In genomic region chr10:18009744-18010143, GRCm38 (mm10) we compare ENCODE assay signal across 23 mouse cellular contexts. TPM values are rescaled to one million over a fixed set of nuclear protein-coding genes. Genes with fewer than 3 reads are reported as not detected.
A peak's percentile ranks its signal among the peaks of the same experiment; 100 is the strongest.
DNase-seq lines count a peak whose midpoint lies in the region; ATAC-seq lines count a peak whose summit lies in the region.
"Had no signal": no experiment of that assay in that cellular context is flagged by ENCODE, and none has a peak within 500 bp of the region (broad histone marks: within the 10 kb centered on the region; RNA-seq: fewer than 3 reads in every experiment).

No protein-coding gene starts in this region.

- WGBS in hindbrain, embryonic 14.5 days, result 96% methylated on average over 1 of the region's 1 CpGs

- H3K4me2 ChIP-seq in hindbrain, embryonic 14.5 days (replicated peaks), result no peak overlapping the region
- H3K4me2 ChIP-seq: embryonic facial prominence, embryonic 13.5 days; embryonic facial prominence, embryonic 15.5 days; forebrain, embryonic 12.5 days had no signal

- no peaks in the 10 kb centered on the region for H3K4me1 ChIP-seq in hindbrain, embryonic 14.5 days (replicated peaks; ENCODE audit: control insufficient read depth, insufficient read depth, low read length)
- H3K4me1 ChIP-seq: embryonic facial prominence, embryonic 13.5 days; embryonic facial prominence, embryonic 15.5 days; forebrain, embryonic 12.5 days had no signal

- H3K9me3 ChIP-seq in hindbrain, embryonic 14.5 days (ENCODE audit: control insufficient read depth, low read length), result no peaks in the 10 kb centered on the region
- H3K9me3 ChIP-seq: embryonic facial prominence, embryonic 13.5 days; embryonic facial prominence, embryonic 15.5 days; forebrain, embryonic 10.5 days; forebrain, embryonic 12.5 days had no signal

- peak; percentile 51 for ATAC-seq in CD4-positive, CD25-positive, alpha-beta regulatory T cell, adult 4 months
- ATAC-seq in megakaryocyte, adult 5-6 weeks (ENCODE audit: poor library complexity, severe bottlenecking), result peak; percentile 68
- no peak for ATAC-seq in hindbrain, embryonic 14.5 days (ENCODE audit: low FRiP score)
- ATAC-seq: forebrain, embryonic 14.5 days; forebrain, embryonic 16.5 days had no signal

- peaks cover 20% of the 10 kb centered on the region for H3K36me3 ChIP-seq in hindbrain, embryonic 14.5 days (replicated peaks; ENCODE audit: control insufficient read depth, insufficient read depth)

- H3K27ac ChIP-seq in hindbrain, embryonic 14.5 days, result no peak overlapping the region
- H3K27ac ChIP-seq: embryonic facial prominence, embryonic 13.5 days; embryonic facial prominence, embryonic 15.5 days; forebrain, embryonic 10.5 days; forebrain, embryonic 12.5 days had no signal

- H3K9ac ChIP-seq in hindbrain, embryonic 14.5 days, result no peak overlapping the region
- H3K9ac ChIP-seq: embryonic facial prominence, embryonic 13.5 days; embryonic facial prominence, embryonic 15.5 days; forebrain, embryonic 12.5 days had no signal

- no peaks in the 10 kb centered on the region for H3K27me3 ChIP-seq in hindbrain, embryonic 14.5 days (ENCODE audit: control insufficient read depth, insufficient read depth, low read length)
- H3K27me3 ChIP-seq: embryonic facial prominence, embryonic 13.5 days; embryonic facial prominence, embryonic 15.5 days; forebrain, embryonic 12.5 days had no signal

- no peak overlapping the region for H3K4me3 ChIP-seq in hindbrain, embryonic 14.5 days (replicated peaks; ENCODE audit: low read length)
- H3K4me3 ChIP-seq: embryonic facial prominence, embryonic 13.5 days; embryonic facial prominence, embryonic 15.5 days; erythroblast, embryonic 14.5 days; forebrain, embryonic 10.5 days; forebrain, embryonic 12.5 days had no signal

- peak; percentile 57 for DNase-seq in induced T-regulatory cell, adult 2 months (ENCODE audit: low read depth)
- no peak for DNase-seq in hindbrain, embryonic 14.5 days (ENCODE audit: low spot score)
- DNase-seq in layer of hippocampus, adult 11-12 months (ENCODE audit: low spot score), result no peak
- no peak for DNase-seq in cerebellum, adult 11 months
- DNase-seq: adrenal gland, adult 8-10 months; adrenal gland, postnatal 14 days; adrenal gland, postnatal 36 days; B cell, adult 2 months; cerebellum, adult 18-20 months; cerebellum, adult 8-10 months; cerebellum, adult 9-11 months; cerebellum, postnatal 14 days; cerebellum, postnatal 36 days; embryo, embryonic 11 days had no signal

RNA-seq across cellular contexts. Expression of gene Abracl, which starts 13.3 kb away (rescaled TPM):
- polyA plus RNA-seq in CD4-positive, CD25-positive, alpha-beta regulatory T cell, adult 4 months (2017; shearing (Covaris generic)), result 100 to 1,000 TPM; 346 to 495 TPM
- 291 and 343 TPM in 2 replicates for total RNA-seq in megakaryocyte, adult 5-6 weeks (2015)
- total RNA-seq in megakaryocyte, adult 5-6 weeks (2017), result 336 and 397 TPM in 2 replicates
- polyA plus RNA-seq in hindbrain, embryonic 14.5 days (2014; fragmentation: Nextera tagmentation; extraction: Ambion mirVana), result 50.7 and 70.4 TPM in 2 replicates

RNA-seq across cellular contexts. Expression of gene Reps1, which starts 45.9 kb away (rescaled TPM):
- polyA plus RNA-seq in CD4-positive, CD25-positive, alpha-beta regulatory T cell, adult 4 months (2017; shearing (Covaris generic)), result 10 to 100 TPM; 34.9 to 39.9 TPM
- 67.3 and 78.2 TPM in 2 replicates for total RNA-seq in megakaryocyte, adult 5-6 weeks (2015)
- total RNA-seq in megakaryocyte, adult 5-6 weeks (2017), result 39.8 and 51.0 TPM in 2 replicates
- 22.5 and 25.2 TPM in 2 replicates for polyA plus RNA-seq in hindbrain, embryonic 14.5 days (2014; fragmentation: Nextera tagmentation; extraction: Ambion mirVana)
